Mouse (Mus musculus) embryonic stem cell, embryonic (primary cell): Measurements from ENCODE around the gene Akr1b8.

Source experiments
- CTCF ChIA-PET, 4 experiments: fragments of 300-600 bp in 2 of 4; fragments of 350-600 bp in 2 of 4; sonication (Branson Sonifier 250); formaldehyde crosslinking; loops; one replicate each; lab custom pipeline; 2022; ENCODE audit warnings: inconsistent platforms in 2 of 4; lab: Charles Lee
- POLR2A ChIA-PET, 4 experiments: fragments of 300-600 bp in 2 of 4; fragments of 350-600 bp in 2 of 4; sonication (Branson Sonifier 250); formaldehyde crosslinking; loops; one replicate each; lab custom pipeline; 2022; ENCODE audit warnings: antibody characterized with exemption in 4 of 4, inconsistent platforms in 1 of 4; lab: Charles Lee

Akr1b8 gene

GRCm38 (mm10) chr6:34342476-34342875, 11.4 kb upstream of the Akr1b8 start:
- POLR2A ChIA-PET, result interaction anchor here in 2 of 4 experiments (1.1 to 1.5 kb wide), 4 partner anchors 10 to 38 kb away, joined by 3 to 6 read pairs (median 4); partner anchors contain the start of gene Akr1b8 (in 1 of the 2)
- CTCF ChIA-PET, result no interaction called here

GRCm38 (mm10) chr6:34343426-34343825, 10.5 kb upstream of the Akr1b8 start:
- CTCF ChIA-PET, result interaction anchor here in 3 of 4 experiments (0.6 to 5.9 kb wide), 12 partner anchors 11 to 579 kb away, joined by 3 to 118 read pairs (median 5); partner anchors contain the start of genes Akr1b8 (in 2 of the 3) and Akr1b3 (in 1 of the 3)

DNA sequence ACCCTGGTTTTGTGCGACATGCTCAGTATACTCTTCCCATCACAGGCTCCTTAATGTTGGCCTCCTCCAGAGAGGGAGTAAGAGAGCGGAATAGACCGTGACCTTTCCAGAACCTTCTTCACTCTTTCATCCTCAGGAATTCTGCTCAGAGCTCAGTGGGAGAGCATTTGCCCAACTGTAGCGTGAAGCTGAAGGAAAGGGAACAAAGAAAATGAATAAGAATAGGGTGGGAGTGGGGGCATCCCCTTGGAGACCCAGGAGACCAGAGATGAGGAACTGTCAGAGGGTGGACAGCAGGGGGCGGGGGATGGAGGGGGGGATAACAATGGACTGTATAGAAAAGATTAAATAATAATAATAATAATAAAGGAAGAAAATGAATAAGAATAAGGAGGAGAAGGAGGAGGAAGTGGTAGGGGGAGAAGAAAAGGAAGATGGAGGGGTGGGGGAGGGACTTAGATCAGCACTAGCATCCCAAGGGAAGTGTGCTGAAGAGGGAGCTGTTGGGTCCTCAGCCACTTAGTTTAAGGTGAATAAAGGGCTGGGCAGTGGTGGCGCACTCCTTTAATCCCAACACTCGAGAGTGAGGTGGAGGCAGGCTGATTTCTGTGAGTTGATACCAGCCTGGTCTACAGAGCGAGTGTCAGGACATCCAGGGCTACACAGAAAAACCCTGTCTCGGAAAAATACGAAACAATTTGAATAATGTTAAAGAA, 9.6 kb upstream of the Akr1b8 start:
- CTCF ChIA-PET, result interaction anchor here (0.5 to 5.9 kb wide), 31 partner anchors 8 to 578 kb away, joined by 3 to 118 read pairs (median 4); partner anchors contain the start of genes Akr1b8 (in 3 of the 4), Akr1b3 (in 1 of the 4) and Bpgm (in 1 of the 4)
- POLR2A ChIA-PET, result interaction anchor here (0.6 to 4.5 kb wide), 48 partner anchors 9 to 872 kb away, joined by 3 to 59 read pairs (median 5); partner anchors contain the start of genes Akr1b3 (in 3 of the 4), Akr1b8 (in 2 of the 4), Bpgm (in 2 of the 4) and Agbl3 (in 1 of the 4)

More at GRCm38 (mm10) chr6:34343426-34343825, 10.5 kb upstream of the Akr1b8 start:
- POLR2A ChIA-PET, result interaction anchor here in 3 of 4 experiments (0.6 to 4.5 kb wide), 26 partner anchors 8 to 470 kb away, joined by 3 to 59 read pairs (median 6); partner anchors contain the start of genes Akr1b3 (in 3 of the 3), Akr1b8 (in 2 of the 3) and Bpgm (in 1 of the 3)

DNA sequence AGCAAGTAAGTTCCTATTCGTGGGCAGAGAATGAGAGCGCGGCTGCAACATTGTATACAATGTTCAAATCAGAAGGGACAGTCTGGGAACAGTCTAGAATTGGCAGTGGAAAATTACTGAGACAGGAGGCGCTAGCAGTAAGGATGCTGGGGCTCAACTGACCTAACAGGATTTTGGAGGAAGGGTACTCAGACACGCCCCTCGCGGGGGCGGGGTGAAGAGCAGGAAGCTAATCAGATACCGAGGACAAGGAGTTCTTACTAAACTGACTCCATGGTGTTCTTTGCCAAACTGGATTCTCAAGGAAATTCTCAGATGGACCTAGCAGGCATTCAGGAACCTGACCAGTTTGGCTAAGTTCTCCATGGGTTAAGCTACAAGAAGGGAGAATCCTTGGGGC, 9.0 kb upstream of the Akr1b8 start:
- CTCF ChIA-PET, result interaction anchor here (0.5 to 5.9 kb wide), 31 partner anchors 8 to 1341 kb away, joined by 3 to 118 read pairs (median 4); partner anchors contain the start of genes Akr1b8 (in 3 of the 4), Akr1b3 (in 1 of the 4) and Bpgm (in 1 of the 4)
- POLR2A ChIA-PET, result interaction anchor here (0.6 to 4.5 kb wide), 45 partner anchors 9 to 873 kb away, joined by 3 to 59 read pairs (median 6); partner anchors contain the start of genes Akr1b3 (in 3 of the 4), Akr1b8 (in 2 of the 4), Bpgm (in 2 of the 4) and Agbl3 (in 1 of the 4)

GRCm38 (mm10) chr6:34346096-34346898, 7.6 kb upstream of the Akr1b8 start:
- ChIA-PET POLR2A (interaction anchor here (0.6 to 4.5 kb wide), 38 partner anchors 9 to 372 kb away, joined by 3 to 59 read pairs (median 4); partner anchors contain the start of genes Akr1b3 (in 3 of the 4), Akr1b10 (in 1 of the 4), Akr1b8 (in 1 of the 4) and Bpgm (in 1 of the 4)), CTCF (interaction anchor here (0.5 to 5.9 kb wide), 64 partner anchors 8 to 800 kb away, joined by 3 to 118 read pairs (median 4); partner anchors contain the start of genes Akr1b10 (in 2 of the 4), Akr1b8 (in 2 of the 4), Akr1b3 (in 1 of the 4) and Bpgm (in 1 of the 4))

- POLR2A ChIA-PET, result interaction anchor here in 2 of 4 experiments (0.5 to 1.5 kb wide), 3 partner anchors 19 to 434 kb away, joined by 3 to 4 read pairs (median 3); no protein-coding TSS in a partner anchor
Measured at GRCm38 (mm10) chr6:34350037-34350699, 3.8 kb upstream of the Akr1b8 start.

DNA sequence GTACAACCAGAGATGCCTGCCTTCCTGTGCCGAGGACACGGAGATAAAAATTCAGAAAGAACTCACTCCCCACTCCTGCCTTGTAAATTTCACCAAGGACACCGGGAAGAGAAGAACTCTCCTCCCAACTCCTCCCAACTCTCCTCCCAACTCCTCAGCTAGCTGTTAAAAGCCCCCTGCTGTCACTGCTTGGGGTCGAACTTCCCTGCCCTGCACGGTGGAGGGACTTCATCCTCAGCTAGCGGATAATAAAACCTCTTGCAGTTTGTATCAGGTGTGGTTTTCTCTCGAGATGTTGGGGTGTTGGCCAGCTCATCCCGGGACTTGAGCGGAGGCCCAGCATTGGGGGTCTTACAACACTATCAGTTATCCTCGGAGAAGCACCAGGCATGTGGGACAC, 2.4 kb upstream of the Akr1b8 start:
- CTCF ChIA-PET, result interaction anchor here in 2 of 4 experiments (1.3 to 1.6 kb wide), 2 partner anchors 58 to 59 kb away, joined by 3 to 4 read pairs; no protein-coding TSS in a partner anchor
- POLR2A ChIA-PET, result interaction anchor here in 1 of 4 experiments (0.6 to 1.5 kb wide), 3 partner anchors 20 to 132 kb away, joined by 3 to 5 read pairs (median 3); no protein-coding TSS in a partner anchor

More at GRCm38 (mm10) chr6:34350037-34350699, 3.8 kb upstream of the Akr1b8 start:
- CTCF ChIA-PET, result interaction anchor here in 1 of 4 experiments (0.7 kb wide), 1 partner anchor 14 kb away, joined by 3 read pairs; no protein-coding TSS in a partner anchor

DNA sequence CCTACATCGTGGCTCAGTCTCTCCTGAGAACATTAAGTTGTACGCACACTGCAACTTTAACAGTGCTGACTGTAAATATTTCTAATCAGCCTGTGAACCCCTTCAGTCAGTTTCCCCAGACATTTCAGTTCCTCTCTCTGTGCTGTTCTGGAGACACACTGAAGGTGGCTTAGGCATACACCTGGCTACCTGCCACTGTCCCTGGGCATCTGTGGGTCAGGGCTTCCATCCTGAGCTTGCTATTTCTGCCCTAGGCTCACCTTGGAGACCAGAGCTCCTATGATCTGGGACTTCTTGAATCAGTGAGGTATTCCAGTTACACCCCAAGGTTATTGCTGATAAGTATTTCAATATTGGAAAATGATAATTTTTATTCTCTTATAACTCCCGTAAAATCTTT, 1.5 kb upstream of the Akr1b8 start:
- POLR2A ChIA-PET, result interaction anchor here in 1 of 4 experiments (1.3 kb wide), 1 partner anchor 36 kb away, joined by 5 read pairs; no protein-coding TSS in a partner anchor
- CTCF ChIA-PET, result interaction anchor here in 2 of 4 experiments (0.7 to 1.6 kb wide), 2 partner anchors 59 to 60 kb away, joined by 3 to 4 read pairs; no protein-coding TSS in a partner anchor

DNA sequence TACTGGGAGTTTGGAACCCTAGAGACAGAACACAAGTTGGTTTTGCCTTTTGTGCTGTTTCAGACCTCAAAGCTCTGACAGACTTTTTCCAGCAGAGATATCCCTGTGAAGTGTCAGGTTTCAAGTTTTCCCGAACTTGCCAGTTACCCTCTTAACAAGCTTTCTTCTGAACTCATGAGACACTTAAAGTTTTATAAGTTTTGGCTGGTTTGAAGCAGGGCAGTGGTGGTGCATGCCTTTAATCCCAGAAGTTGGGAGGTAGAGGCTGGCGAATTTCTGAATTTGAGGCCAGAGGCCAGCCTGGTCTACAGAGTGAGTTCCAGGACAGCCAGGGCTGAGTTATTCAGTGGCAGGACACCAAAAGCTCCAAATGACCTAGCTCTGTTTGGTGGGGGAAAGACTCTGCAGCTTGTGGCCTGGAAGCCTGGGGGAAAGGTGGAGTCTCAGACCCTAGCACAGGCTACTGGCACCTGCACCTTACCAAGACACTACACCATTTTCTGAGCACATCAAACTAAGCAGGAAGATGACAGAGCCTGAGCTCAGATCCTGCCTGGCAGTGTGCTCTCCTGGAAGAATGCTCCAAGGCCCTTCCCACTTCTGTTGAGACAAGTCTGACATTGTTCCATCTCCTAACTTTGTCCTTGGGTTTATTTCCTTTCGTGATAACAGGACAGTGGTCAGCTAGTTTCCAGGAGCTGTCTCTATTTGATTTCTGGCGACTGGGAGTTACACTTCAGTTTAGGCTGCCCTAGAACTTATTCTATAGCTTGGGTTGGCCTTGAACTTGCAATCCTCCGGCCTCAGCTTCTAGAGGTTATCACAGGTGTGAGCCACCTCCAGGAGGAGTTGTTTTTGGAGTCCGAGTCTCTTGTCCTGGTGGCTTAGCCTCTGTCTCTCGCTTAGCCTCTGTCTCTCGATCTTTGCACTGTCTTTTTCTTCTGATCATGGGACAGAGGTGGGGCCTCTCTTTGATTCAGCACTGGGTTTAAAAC, 732 bp downstream of the Akr1b8 start:
- POLR2A ChIA-PET, result interaction anchor here in 3 of 4 experiments (0.6 to 3.5 kb wide), 14 partner anchors 9 to 275 kb away, joined by 3 to 29 read pairs (median 4); partner anchors contain the start of genes Akr1b3 (in 3 of the 3) and Bpgm (in 1 of the 3)
- CTCF ChIA-PET, result interaction anchor here in 3 of 4 experiments (0.5 to 3.1 kb wide), 13 partner anchors 9 to 572 kb away, joined by 3 to 28 read pairs (median 4); no protein-coding TSS in a partner anchor

GRCm38 (mm10) chr6:34355349-34355747, 1.4 kb downstream of the Akr1b8 start:
- POLR2A ChIA-PET, result interaction anchor here in 2 of 4 experiments (1.2 to 3.5 kb wide), 6 partner anchors 10 to 120 kb away, joined by 3 to 29 read pairs (median 8); partner anchors contain the start of genes Akr1b3 (in 1 of the 2) and Bpgm (in 1 of the 2)
- CTCF ChIA-PET, result interaction anchor here (0.7 to 3.1 kb wide), 9 partner anchors 9 to 572 kb away, joined by 3 to 28 read pairs (median 4); no protein-coding TSS in a partner anchor

DNA sequence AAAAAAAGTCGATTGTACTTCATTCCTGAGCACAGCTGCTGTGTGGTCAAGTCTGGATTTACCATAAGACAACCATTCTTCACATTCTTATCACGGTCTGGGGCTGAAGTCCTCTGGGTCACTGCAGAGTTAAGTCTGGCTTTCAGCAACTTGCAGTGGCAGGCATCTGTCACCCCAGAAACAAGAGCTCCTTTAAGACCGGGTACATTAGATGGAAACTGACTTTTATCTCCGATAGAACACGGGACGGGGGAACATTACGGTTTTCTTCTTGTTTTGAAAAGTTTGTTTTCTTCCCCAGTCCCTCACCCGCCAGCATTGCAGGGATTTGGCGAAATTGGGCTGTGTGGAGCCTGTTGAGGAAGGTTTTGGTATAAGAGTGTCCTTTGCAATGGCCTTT, 1.9 kb downstream of the Akr1b8 start:
- POLR2A ChIA-PET, result interaction anchor here in 2 of 4 experiments (1.0 to 3.5 kb wide), 4 partner anchors 8 to 39 kb away, joined by 4 to 29 read pairs (median 10); partner anchors contain the start of gene Akr1b3 (in 1 of the 2)

DNA sequence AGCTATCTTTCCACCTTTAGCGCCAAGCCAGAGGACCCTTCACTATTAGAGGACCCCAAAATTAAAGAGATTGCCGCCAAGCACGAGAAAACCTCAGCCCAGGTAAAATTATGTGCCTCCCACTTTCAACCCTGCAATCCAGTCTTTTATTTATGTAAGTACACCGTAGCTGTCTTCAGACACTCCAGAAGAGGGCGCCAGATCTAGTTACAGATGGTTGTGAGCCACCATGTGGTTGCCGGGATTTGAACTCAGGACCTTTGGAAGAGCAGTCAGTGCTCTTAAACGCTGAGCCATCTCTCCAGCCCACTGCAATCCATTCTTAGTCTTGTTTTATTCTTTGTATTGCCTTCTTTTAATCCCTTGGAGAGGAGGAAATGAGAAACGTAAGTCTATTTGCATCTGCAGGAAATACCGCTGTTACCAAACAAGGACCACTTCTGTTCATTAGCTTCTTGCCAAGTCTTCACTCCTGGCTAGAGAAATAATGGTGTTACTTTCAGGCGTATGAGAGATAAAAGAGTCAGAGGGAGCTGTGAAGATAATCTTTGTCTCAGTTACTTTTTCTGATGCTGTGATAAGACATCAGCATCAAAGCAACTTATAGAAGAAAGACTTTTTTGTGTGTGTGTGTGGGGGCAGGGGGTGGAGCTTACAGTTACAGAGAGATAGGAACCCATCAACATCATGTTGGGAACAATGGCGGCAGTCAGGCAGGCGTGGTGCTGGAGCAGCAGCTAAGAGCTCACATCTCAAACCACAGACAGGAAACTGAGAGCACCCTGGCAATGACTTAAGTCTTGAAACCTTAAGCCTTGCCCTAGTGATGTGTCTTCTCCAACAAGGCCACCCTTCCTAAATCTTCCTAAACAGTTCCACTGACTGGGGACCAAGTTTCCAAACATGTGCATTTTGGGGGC, 10.6 kb downstream of the Akr1b8 start:
- ChIA-PET POLR2A (interaction anchor here in 2 of 4 experiments (0.5 to 1.8 kb wide), 7 partner anchors 8 to 822 kb away, joined by 3 to 5 read pairs (median 4); partner anchors contain the start of gene Akr1b8 (in 1 of the 2)), CTCF (interaction anchor here (0.6 to 2.4 kb wide), 12 partner anchors 9 to 396 kb away, joined by 3 to 11 read pairs (median 4); partner anchors contain the start of genes Akr1b8 (in 3 of the 4), Akr1b10 (in 1 of the 4) and Akr1b3 (in 1 of the 4))

More for the DNA sequence above, 1.9 kb downstream of the Akr1b8 start:
- CTCF ChIA-PET, result interaction anchor here in 3 of 4 experiments (0.9 to 3.1 kb wide), 6 partner anchors 9 to 92 kb away, joined by 3 to 28 read pairs (median 3); no protein-coding TSS in a partner anchor

DNA sequence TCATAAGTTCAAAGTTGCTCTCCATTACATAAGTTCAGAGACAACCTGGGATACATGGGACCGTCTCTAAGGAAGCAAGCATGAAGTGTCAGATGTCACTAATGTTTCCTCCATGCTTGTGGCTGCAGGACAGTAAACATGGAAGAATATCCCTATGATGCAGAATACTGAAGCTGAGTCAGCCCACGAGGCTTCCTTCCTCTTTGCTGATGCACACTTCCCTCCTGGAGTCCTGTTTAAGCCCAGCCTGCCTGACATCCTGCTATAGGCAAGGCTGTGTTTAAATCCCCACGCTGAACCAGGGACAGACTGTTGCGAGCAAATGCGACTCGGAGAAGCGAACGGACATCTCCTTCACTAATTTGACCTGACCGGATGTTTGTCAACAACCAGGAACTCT, 14.1 kb downstream of the Akr1b8 start:
- ChIA-PET CTCF (interaction anchor here in 2 of 4 experiments (1.0 to 1.2 kb wide), 2 partner anchors 21 to 22 kb away, joined by 3 to 5 read pairs; no protein-coding TSS in a partner anchor), POLR2A (interaction anchor here in 2 of 4 experiments (0.5 to 1.3 kb wide), 3 partner anchors 14 to 173 kb away, joined by 3 to 4 read pairs (median 4); no protein-coding TSS in a partner anchor)
